Mouse (Mus musculus) kidney, embryonic 16.5 days (tissue): Measurements from ENCODE around the gene Ascl5. TPM values are rescaled to one million over a fixed set of nuclear protein-coding genes. Genes with fewer than 3 reads are reported as not detected.
A peak's percentile ranks its signal among the peaks of the same experiment; 100 is the strongest.

Experiments used
- ATAC-seq: fragments of 200-750 bp; cut with Nextera tagmentation; 2 replicates; pipeline ENCODE4 v1.8.0; 2017; ENCODE audit warnings: moderate TSS enrichment; ENCODE audit not compliant: low FRiP score, low TSS enrichment
- H3K27ac ChIP-seq: fragments of 300-500 bp; sonication (generic); 2 replicates; pipeline ENCODE4 v1.5.1; 2014; ENCODE audit warnings: low read length
- H3K27me3 ChIP-seq: fragments of 300-500 bp; sonication (generic); 2 replicates; pipeline ENCODE4 v1.6.1; 2014; ENCODE audit warnings: low read length, control low read depth, mixed read lengths; ENCODE audit not compliant: insufficient read depth
- H3K36me3 ChIP-seq: fragments of 300-500 bp; sonication (generic); 2 replicates; pipeline ENCODE4 v1.6.1; 2014; ENCODE audit warnings: low read length, control low read depth, mixed read lengths; ENCODE audit not compliant: insufficient read depth
- H3K4me1 ChIP-seq: fragments of 300-500 bp; sonication (generic); 2 replicates; pipeline ENCODE4 v1.6.1; 2014; ENCODE audit warnings: low read length, control low read depth, mixed read lengths; ENCODE audit not compliant: insufficient read depth
- H3K4me2 ChIP-seq: fragments of 300-500 bp; sonication (generic); replicated peaks from 2 replicates; pipeline ENCODE4 v1.6.1; 2014; ENCODE audit warnings: low read depth, low read length
- H3K4me3 ChIP-seq: fragments of 300-500 bp; sonication (generic); 2 replicates; pipeline ENCODE4 v1.5.1; 2014; ENCODE audit warnings: mild to moderate bottlenecking, low read length
- H3K9ac ChIP-seq: fragments of 300-500 bp; sonication (generic); replicated peaks from 2 replicates; pipeline ENCODE4 v1.6.1; 2014; ENCODE audit warnings: low read length
- H3K9me3 ChIP-seq: fragments of 300-500 bp; sonication (generic); 2 replicates; pipeline ENCODE4 v1.6.1; 2016; ENCODE audit warnings: low read length, control low read depth
- WGBS: fragments of 180-500 bp; shearing (Covaris S2); extraction: QIAGEN DNeasy Blood & Tissue Kit; methylation state at CpG from one replicate; pipeline ENCODE4 v1.1.7; 2014; 5-methylcytosine and 5-hydroxymethylcytosine counted together
- polyA plus RNA-seq: library from polyadenylated mRNA; unstranded; fragments of >200 nt; fragmentation: Nextera tagmentation; extraction: Ambion mirVana; gene quantifications from 2 replicates; pipeline ENCODE4 v1.2.1, GENCODE M21; 2015

The Ascl5 gene
- not detected in 2 replicates for polyA plus RNA-seq

DNA sequence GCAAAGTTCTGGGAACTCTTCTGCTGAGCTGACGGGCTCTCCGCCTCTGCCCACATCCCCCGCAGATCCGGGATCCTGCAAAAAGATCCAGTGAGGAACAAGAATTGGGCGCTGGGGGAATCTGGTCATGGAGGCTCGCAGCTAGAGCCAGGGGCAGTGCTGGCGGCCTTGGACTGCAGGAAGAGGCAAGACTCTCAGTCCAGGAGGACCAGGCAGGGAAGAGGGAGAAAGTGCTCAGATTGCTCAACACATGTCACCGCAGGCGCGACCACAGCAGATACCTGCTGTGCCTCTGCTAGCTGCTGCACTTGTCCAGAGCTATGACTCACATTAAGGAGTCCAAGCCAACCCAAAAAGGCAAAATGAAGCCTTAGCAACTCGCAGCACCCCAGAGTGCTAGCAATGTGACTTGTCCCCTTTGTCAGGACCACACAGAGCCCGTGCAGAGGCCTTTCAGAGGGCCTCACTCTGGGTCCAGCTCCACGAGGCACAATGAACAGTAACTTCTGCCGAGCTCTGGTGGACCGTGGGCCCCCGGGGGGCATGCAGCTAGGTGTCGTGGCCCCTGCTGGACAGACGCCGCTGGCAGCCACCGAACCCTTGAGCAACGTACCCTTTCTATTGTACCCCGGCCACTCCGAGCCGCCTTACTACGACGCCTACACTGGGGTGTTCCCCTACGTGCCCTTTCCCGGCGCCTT lies at the start of gene Ascl5:
Gene Ascl5 (plus strand): TSS at position 493 of the 701 bp plus-strand sequence.
- peak within 1 kb of the TSS; percentile 34 for H3K4me3 ChIP-seq
- H3K4me1 ChIP-seq: peaks cover 8% of the 10 kb centered on the region; the same call in 1 of the 2 replicates
- peak within 1 kb of the TSS; percentile 45 for H3K4me2 ChIP-seq
- no peaks in the 10 kb centered on the region for H3K9me3 ChIP-seq
- peak; percentile 7; the same call in 1 of the 2 replicates for ATAC-seq
- 17% methylated on average over 29 of the region's 29 CpGs for WGBS
- H3K27me3 ChIP-seq: peaks cover 33% of the 10 kb centered on the region
- H3K27ac ChIP-seq: no peak within 1 kb of the TSS
- no peak within 1 kb of the TSS for H3K9ac ChIP-seq
- H3K36me3 ChIP-seq: no peaks in the 10 kb centered on the region

DNA sequence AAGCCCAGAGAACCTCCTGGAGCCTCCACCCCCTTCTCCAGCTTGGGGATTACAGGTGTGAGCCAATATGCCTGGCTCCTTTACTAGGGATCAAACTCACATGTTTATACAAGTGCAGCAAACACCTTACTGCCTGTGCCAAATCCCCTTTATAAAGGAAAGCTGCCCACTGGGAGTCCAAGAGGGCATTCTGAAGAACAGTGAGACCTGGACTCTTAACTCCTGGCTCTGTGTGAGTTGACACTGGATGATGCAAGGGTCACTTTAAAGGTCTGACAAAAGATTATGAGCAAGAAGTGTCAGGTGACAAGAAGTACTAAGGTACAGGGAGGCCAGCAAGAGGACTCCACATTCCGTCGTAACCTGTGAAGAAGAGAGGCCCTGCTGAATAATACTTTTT lies 49.2 kb upstream of the Ascl5 start:
- H3K4me1 ChIP-seq: no peaks in the 10 kb centered on the region
- no peak overlapping the region for H3K4me3 ChIP-seq
- no peaks in the 10 kb centered on the region for H3K36me3 ChIP-seq
- no peaks in the 10 kb centered on the region for H3K9me3 ChIP-seq
- ATAC-seq: no peak; the same call in 1 of the 2 replicates
- WGBS: 70% methylated on average over 2 of the region's 2 CpGs
- H3K27ac ChIP-seq: no peak overlapping the region
- 0 out of 2 replicates have a peak, but pooled peaks cover 2% of the 10 kb centered on the region for H3K27me3 ChIP-seq
- H3K9ac ChIP-seq: no peak overlapping the region
- H3K4me2 ChIP-seq: no peak overlapping the region

DNA sequence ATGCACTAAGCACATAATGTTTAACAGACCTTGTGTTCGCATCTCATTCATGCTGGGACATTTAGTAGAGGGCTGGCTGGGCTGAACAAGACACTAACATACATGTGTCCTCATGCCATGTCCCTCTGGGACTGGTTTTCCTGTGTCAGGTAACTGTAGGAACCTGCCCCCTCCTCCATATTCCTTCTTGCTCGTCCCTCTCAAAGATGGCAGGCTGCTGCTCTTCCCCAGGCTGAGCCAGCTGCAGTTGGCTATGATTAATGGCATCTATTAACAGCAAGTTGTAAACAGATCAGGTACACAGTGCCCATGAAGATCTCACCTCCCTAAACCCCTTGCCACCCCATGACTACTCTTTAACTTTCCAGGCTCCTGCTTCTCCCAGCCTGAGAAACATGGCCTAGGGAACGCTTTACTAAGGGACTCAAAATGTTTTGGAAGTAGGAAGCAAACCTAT lies 44.3 kb upstream of the Ascl5 start, which contains the start of gene Igfn1:
Gene Igfn1 (minus strand): TSS at position 51 of the 457 bp plus-strand sequence.
- Histone ChIP-seq H3K4me2 (peak within 1 kb of the TSS; percentile 89), H3K27me3 (peaks cover 2% of the 10 kb centered on the region; the same call in 1 of the 2 replicates), H3K4me1 (peaks cover 12% of the 10 kb centered on the region), H3K36me3 (no peaks in the 10 kb centered on the region), H3K9ac (no peak within 1 kb of the TSS; the same call in 1 of the 2 replicates), H3K4me3 (peak within 1 kb of the TSS; percentile 54), H3K9me3 (no peaks in the 10 kb centered on the region), H3K27ac (no peak within 1 kb of the TSS)
- WGBS: 64% methylated on average over 3 of the region's 3 CpGs
- no peak for ATAC-seq

DNA sequence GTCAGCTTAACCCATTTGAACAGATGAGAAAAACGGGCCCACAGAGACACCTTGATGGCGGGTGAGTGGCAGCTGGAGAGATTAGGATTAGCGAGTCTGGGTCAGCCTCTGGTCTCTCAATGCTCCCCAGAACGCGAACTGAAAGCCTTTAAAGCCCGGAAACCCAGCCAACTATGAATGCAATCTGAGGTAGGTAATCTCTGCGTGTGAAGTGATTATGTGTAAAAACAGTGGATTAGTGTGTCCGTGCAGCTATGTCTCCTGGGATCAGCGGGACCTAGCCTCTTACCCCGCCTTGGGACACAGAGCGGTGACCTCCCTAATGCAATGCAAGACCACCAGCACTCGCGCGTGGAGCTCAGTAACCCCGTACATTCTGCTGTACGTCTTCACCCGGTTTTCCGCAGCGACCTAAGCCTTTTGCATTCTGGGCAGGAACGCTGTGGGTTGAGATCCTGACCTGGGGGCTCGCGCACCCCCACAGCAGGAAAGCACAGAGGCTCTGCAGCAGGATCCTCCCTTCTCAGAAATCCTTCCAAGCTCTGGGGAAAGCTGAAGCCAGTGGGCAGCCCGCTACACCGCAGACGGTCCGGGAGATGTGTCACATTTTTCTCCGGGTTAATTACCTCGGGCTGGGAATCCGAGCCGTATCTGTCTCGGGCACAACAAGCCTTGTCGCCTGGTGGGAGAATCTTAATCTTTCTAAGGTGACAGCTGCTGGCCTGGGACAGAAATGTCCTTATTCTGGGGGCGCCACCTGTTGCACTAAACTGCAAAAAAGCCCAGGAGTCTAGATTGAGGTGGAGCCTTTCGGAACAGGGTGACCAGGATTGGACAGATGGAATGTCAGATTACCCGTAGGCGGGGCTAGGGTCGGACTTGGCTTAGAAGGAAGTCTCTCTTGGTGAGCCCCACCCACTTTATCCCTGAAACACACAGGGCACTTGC lies 43.1 kb upstream of the Ascl5 start, which contains the start of gene Tmem9:
Gene Tmem9 (plus strand): TSS at position 940 of the 948 bp plus-strand sequence.
- 4% methylated on average over 37 of the region's 37 CpGs for WGBS
- Histone ChIP-seq H3K27ac (peak within 1 kb of the TSS; percentile 52; the same call in 1 of the 2 replicates), H3K9ac (peak within 1 kb of the TSS; percentile 66), H3K4me3 (peak within 1 kb of the TSS; percentile 54), H3K4me2 (peak within 1 kb of the TSS; percentile 89), H3K36me3 (no peaks in the 10 kb centered on the region), H3K9me3 (no peaks in the 10 kb centered on the region), H3K27me3 (peaks cover 2% of the 10 kb centered on the region; the same call in 1 of the 2 replicates), H3K4me1 (peaks cover 18% of the 10 kb centered on the region)
- ATAC-seq: peak; percentile 94

DNA sequence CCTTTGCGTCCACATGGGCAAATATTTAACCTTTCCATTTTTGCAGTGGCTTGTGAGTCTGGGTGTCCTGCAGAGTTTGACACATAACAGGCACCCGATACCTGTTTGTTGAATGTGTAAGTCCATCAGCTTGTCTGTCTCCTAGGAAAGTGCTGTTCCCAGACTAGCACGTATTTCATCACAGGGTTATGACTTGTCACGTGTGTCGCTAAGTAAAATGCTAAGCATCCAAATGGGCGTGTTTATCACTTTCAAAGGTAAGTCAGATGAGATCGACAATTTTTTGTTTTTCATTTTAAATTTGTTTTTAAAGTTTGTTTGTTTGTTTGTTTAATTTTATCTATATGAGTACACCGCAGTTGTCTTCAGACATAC lies 42.5 kb upstream of the Ascl5 start:
- H3K36me3 ChIP-seq: no peaks in the 10 kb centered on the region
- no peak overlapping the region for H3K27ac ChIP-seq
- 21% methylated on average over 8 of the region's 8 CpGs for WGBS
- peaks cover 18% of the 10 kb centered on the region for H3K4me1 ChIP-seq
- no peak overlapping the region for H3K9ac ChIP-seq
- H3K9me3 ChIP-seq: no peaks in the 10 kb centered on the region
- peak overlapping the region; percentile 54 for H3K4me3 ChIP-seq
- peaks cover 2% of the 10 kb centered on the region; the same call in 1 of the 2 replicates for H3K27me3 ChIP-seq
- ATAC-seq: peak; percentile 21; the same call in 1 of the 2 replicates
- H3K4me2 ChIP-seq: peak overlapping the region; percentile 89

DNA sequence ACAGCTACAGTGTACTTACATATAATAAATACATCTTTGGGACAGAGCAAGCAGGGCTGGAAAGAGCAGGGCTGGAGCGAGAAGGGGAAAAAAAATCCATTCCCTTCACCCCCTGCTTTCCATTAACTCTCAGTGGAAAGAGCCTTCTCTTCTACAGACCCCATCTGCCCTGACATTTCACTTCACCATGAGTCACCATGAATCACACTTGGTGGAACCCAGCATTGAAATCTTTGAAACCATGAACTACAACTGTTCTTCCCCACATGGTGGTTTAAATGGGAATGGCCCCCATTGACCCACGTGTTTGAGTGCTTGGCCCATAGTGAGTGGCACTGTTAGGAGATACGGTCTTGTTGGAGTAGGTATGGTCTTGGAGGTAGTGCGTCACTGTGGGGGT lies 40.4 kb upstream of the Ascl5 start:
- no peak for ATAC-seq
- peaks cover 2% of the 10 kb centered on the region; the same call in 1 of the 2 replicates for H3K27me3 ChIP-seq
- peaks cover 18% of the 10 kb centered on the region for H3K4me1 ChIP-seq
- no peak overlapping the region for H3K9ac ChIP-seq
- no peak overlapping the region for H3K27ac ChIP-seq
- no peak overlapping the region for H3K4me3 ChIP-seq
- no peaks in the 10 kb centered on the region for H3K9me3 ChIP-seq
- no peaks in the 10 kb centered on the region for H3K36me3 ChIP-seq
- no peak overlapping the region for H3K4me2 ChIP-seq
- WGBS: 88% methylated on average over 4 of the region's 4 CpGs

DNA sequence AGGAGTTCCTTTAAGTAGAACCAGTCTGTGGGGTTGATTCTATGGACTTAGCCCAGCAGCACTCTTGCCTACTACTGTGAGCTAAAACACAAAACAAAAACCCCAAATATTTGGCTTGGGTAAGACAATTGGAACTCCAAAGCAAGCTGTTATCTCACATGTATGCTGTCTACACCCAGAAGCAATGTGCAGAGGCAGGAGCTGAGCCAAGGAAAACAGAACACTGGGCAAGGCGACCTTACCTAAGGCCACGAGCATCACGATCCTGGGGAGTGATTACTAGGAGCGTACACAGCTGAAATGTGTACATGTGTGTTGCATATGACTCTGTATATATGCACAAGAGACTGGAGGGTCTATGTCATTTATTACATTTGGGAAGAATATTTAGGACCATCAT lies 37.1 kb upstream of the Ascl5 start:
- ATAC-seq: no peak
- no peak overlapping the region for H3K4me3 ChIP-seq
- 66% methylated on average over 4 of the region's 4 CpGs for WGBS
- H3K4me1 ChIP-seq: peaks cover 10% of the 10 kb centered on the region; the same call in 1 of the 2 replicates
- H3K27ac ChIP-seq: no peak overlapping the region
- H3K36me3 ChIP-seq: no peaks in the 10 kb centered on the region
- no peaks in the 10 kb centered on the region for H3K9me3 ChIP-seq
- no peak overlapping the region for H3K9ac ChIP-seq
- no peak overlapping the region for H3K4me2 ChIP-seq
- no peaks in the 10 kb centered on the region for H3K27me3 ChIP-seq

DNA sequence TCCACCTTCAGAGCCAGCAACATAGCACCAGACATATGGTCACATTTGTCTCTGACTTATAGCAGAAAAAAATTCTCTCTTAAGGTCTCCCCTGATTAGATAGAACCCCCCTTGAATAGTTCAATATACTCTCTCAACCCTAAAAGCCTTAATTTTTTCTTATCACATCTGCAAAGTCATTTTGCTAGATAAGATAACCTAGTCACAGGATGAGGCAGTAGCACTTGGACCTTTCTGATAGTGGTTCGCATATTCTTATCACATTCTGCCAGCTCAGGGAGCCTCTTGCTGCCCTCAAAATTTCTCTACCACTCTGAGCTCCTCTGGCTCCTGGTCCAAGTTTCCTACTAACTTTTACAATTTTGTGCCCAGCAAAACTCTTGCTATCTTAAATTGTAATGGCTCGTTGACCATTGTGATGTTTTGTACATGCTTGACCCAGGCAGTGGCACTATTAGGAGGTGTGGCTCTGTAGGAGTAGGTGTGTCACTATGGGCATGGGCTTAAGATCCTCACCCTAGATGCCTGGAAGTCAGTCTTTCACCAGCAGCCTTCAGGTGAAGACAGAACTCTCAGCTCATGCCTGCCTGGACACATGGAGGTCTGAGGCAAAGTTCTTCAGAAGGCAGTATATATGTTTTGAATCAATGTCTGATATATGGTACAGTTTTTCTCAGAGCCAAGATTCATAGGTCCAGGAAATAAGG lies 35.7 kb upstream of the Ascl5 start:
- no peaks in the 10 kb centered on the region for H3K9me3 ChIP-seq
- no peak for ATAC-seq
- no peaks in the 10 kb centered on the region for H3K27me3 ChIP-seq
- no peaks in the 10 kb centered on the region for H3K36me3 ChIP-seq
- 79% methylated on average over 2 of the region's 2 CpGs for WGBS
- no peak overlapping the region for H3K4me2 ChIP-seq
- no peak overlapping the region for H3K9ac ChIP-seq
- H3K27ac ChIP-seq: no peak overlapping the region
- peaks cover 20% of the 10 kb centered on the region for H3K4me1 ChIP-seq
- H3K4me3 ChIP-seq: no peak overlapping the region

DNA sequence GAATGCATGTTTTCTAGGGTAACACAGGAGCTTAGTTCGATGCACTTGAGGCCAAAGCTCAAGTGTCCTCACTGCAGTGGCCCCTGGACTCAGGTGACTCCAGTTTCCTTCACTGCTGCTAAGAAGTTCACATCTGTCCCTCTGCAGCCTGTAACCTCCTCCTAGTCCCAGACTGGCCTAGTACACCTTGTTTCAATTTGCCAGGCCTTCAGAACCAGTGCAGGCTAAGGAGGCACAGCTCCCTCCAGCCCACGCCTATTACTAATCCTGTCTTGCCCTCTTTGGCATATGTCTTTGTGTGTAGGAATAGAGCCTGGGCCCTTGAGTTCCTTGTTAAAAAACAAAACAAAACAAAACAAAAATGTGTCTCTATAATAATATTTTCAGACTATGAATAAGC lies 33.3 kb upstream of the Ascl5 start:
- H3K36me3 ChIP-seq: peaks cover 17% of the 10 kb centered on the region
- H3K27me3 ChIP-seq: no peaks in the 10 kb centered on the region
- H3K4me3 ChIP-seq: peak overlapping the region; percentile 84
- H3K4me1 ChIP-seq: peaks cover 16% of the 10 kb centered on the region
- WGBS: 86% methylated on average over 2 of the region's 2 CpGs
- peak overlapping the region; percentile 89; the same call in 1 of the 2 replicates for H3K9ac ChIP-seq
- peak; percentile 39; the same call in 1 of the 2 replicates for ATAC-seq
- no peaks in the 10 kb centered on the region for H3K9me3 ChIP-seq
- H3K4me2 ChIP-seq: peak overlapping the region; percentile 43
- H3K27ac ChIP-seq: no peak overlapping the region
